ENCODE assay signal across 25 mouse cellular contexts in genomic region chr1:59475618-59476017, GRCm38 (mm10). TPM values are rescaled to one million over a fixed set of nuclear protein-coding genes. Genes with fewer than 3 reads are reported as not detected.
A peak's percentile ranks its signal among the peaks of the same experiment; 100 is the strongest.
DNase-seq lines count a peak whose midpoint lies in the region; TF ChIP-seq lines count a peak whose summit lies in the region.
"Had no signal": no experiment of that assay in that cellular context is flagged by ENCODE, and none has a peak within 500 bp of the region (broad histone marks: within the 10 kb centered on the region; RNA-seq: fewer than 3 reads in every experiment).

No protein-coding gene starts in this region.

- intact Hi-C loops in left cerebral cortex, adult 2 months (cut with DNase I) = no loop called here

- no peak for TF ChIP-seq POLR2A in kidney, adult 2 months (IDR thresholded peaks at IDR 0.05; ENCODE audit: low read depth, low read length)

- no peak for TF ChIP-seq CTCF in kidney, adult 2 months (conservative IDR thresholded peaks at IDR 0.05; ENCODE audit: insufficient read depth, insufficient read length, low read depth, low read length)
- TF ChIP-seq CTCF in left cerebral cortex, adult 2 months (IDR thresholded peaks at IDR 0.05) = no peak

- H3K4me3 ChIP-seq in kidney, adult 2 months (ENCODE audit: insufficient read depth, low read depth, low read length) = no peak overlapping the region
- no peak overlapping the region for H3K4me3 ChIP-seq in macrophage (ENCODE audit: inconsistent target)
- H3K4me3 ChIP-seq in left cerebral cortex, adult 2 months = no peak overlapping the region
- H3K4me3 ChIP-seq: embryonic facial prominence, embryonic 10.5 days; heart, embryonic 10.5 days; hindbrain, embryonic 10.5 days; layer of hippocampus, adult 2 months; midbrain, embryonic 15.5 days had no signal

- no peaks in the 10 kb centered on the region for H3K27me3 ChIP-seq in kidney, adult 2 months (replicated peaks; ENCODE audit: control insufficient read depth, insufficient read depth, low read length)

- H3K27ac ChIP-seq in kidney, adult 2 months (ENCODE audit: insufficient read depth, low read depth, low read length) = no peak overlapping the region
- peak overlapping the region; percentile 1; the same call in 1 of the 2 replicates for H3K27ac ChIP-seq in macrophage
- no peak overlapping the region for H3K27ac ChIP-seq in left cerebral cortex, adult 2 months
- H3K27ac ChIP-seq: embryonic facial prominence, embryonic 10.5 days; heart, embryonic 10.5 days; hindbrain, embryonic 10.5 days; layer of hippocampus, adult 2 months; midbrain, embryonic 15.5 days had no signal

- no peaks in the 10 kb centered on the region for H3K36me3 ChIP-seq in kidney, adult 2 months (ENCODE audit: control insufficient read depth, insufficient read depth, low read length)
- no peaks in the 10 kb centered on the region for H3K36me3 ChIP-seq in macrophage (ENCODE audit: inconsistent target)
- H3K36me3 ChIP-seq: embryonic facial prominence, embryonic 10.5 days; heart, embryonic 10.5 days; hindbrain, embryonic 10.5 days; midbrain, embryonic 15.5 days had no signal

- no peaks in the 10 kb centered on the region for H3K79me2 ChIP-seq in macrophage (ENCODE audit: inconsistent target)

- WGBS in kidney, adult 2 months = 43% methylated on average over 2 of the region's 2 CpGs
- WGBS in macrophage (ENCODE audit: missing documents) = 46% methylated on average over 2 of the region's 2 CpGs

- peak; percentile 34 for DNase-seq in kidney, adult 2 months
- DNase-seq in kidney, adult 8-10 months = no peak
- peak; percentile 40 for DNase-seq in R1 (ENCODE audit: low read depth, low spot score)
- peak; percentile 78 for DNase-seq in yolk sac, embryonic 10.5 days (ENCODE audit: low spot score)
- no peak for DNase-seq in left cerebral cortex, adult 2 months (ENCODE audit: extremely low spot score in 1 of 2, low spot score in 2 of 2)
- no peak for DNase-seq in adrenal gland, adult 18-20 months (ENCODE audit: low spot score in 2 of 2)
- DNase-seq in cerebellum, postnatal 36 days = no peak
- DNase-seq: adrenal gland, postnatal 36 days; B cell, adult 2 months; cerebellum, adult 11-12 months; cerebellum, postnatal 14 days; gastrocnemius, postnatal 10 days; kidney, postnatal 10 days; left cerebral cortex, postnatal 4 days; liver; lung, postnatal 10 days; thymus, adult 18-20 months had no signal

- no peaks in the 10 kb centered on the region for H3K4me1 ChIP-seq in kidney, adult 2 months (ENCODE audit: control insufficient read depth, insufficient read depth, low read length)

RNA-seq across cellular contexts. Expression of gene Fzd7, which starts 6.6 kb away (rescaled TPM):
- 8.6 and 12.6 TPM in 2 replicates for polyA plus RNA-seq in kidney, adult 2 months (2012; rRNA removed)
- 10 to 100 TPM in 11 of 26 experiments, 1 to 10 TPM in 15; 3.2 to 47.8 (median 9.5) TPM for total RNA-seq in macrophage (2018; cell fraction: chromatin; rRNA removed)
- total RNA-seq in macrophage (2018; cell fraction: cytosol; rRNA removed) = 10 to 100 TPM in 21 of 26 experiments, 1 to 10 TPM in 5; 7.5 to 50.3 (median 11.1) TPM
- total RNA-seq in macrophage (2018; cell fraction: nucleus; rRNA removed) = 10 to 100 TPM; 12.1 to 74.1 (median 22.2) TPM
- polyA plus RNA-seq in macrophage (2018) = 7.0 to 17.2 TPM (median 14.8 TPM) in 3 replicates
- 1 to 10 TPM; 5.0 to 7.9 TPM for total RNA-seq in left cerebral cortex, adult 2 months (2021)
- 10 to 100 TPM in 1 of 2 experiments, 1 to 10 TPM in 1; 9.9 to 15.2 TPM for total RNA-seq in adrenal gland, adult 18-20 months (2021)

RNA-seq across cellular contexts. Expression of gene Gm973, which starts 40.4 kb away (rescaled TPM):
- polyA plus RNA-seq in kidney, adult 2 months (2012; rRNA removed) = 0.22 and 0.46 TPM in 2 replicates
- not detected for total RNA-seq in macrophage (2018; cell fraction: chromatin; rRNA removed)
- under 1 TPM in 1 of 26 experiments, not detected in 25; 0.19 TPM for total RNA-seq in macrophage (2018; cell fraction: cytosol; rRNA removed)
- total RNA-seq in macrophage (2018; cell fraction: nucleus; rRNA removed) = not detected
- not detected in 3 replicates for polyA plus RNA-seq in macrophage (2018)
- total RNA-seq in left cerebral cortex, adult 2 months (2021) = 10 to 100 TPM in 1 of 2 experiments, 1 to 10 TPM in 1; 9.1 to 14.9 TPM
- total RNA-seq in adrenal gland, adult 18-20 months (2021) = 10 to 100 TPM in 1 of 2 experiments, 1 to 10 TPM in 1; 2.7 to 31.5 TPM
- total RNA-seq: neutrophil, adult 5-6 weeks had no signal
- polyA plus RNA-seq: liver, embryonic 16.5 days had no signal

Comparison
In these comparisons a context has a peak if more than half of its experiments do, and no peak if none do; other contexts are left out.
1. DNase-seq: peak in kidney, adult 2 months (single experiment), R1 (single experiment) and yolk sac, embryonic 10.5 days (single experiment); none in kidney, adult 8-10 months (0 of 2), left cerebral cortex, adult 2 months (0 of 2), adrenal gland, adult 18-20 months (0 of 2) and cerebellum, postnatal 36 days (0 of 2).